Mouse (Mus musculus): ENCODE measurements at regions not wholly inside any gene's neighbourhood (a gene's known extent, or its start where the extent isn't known, plus 50 kb on each side); places are given as distances from the start of the nearest gene placed in this dataset.

DNA sequence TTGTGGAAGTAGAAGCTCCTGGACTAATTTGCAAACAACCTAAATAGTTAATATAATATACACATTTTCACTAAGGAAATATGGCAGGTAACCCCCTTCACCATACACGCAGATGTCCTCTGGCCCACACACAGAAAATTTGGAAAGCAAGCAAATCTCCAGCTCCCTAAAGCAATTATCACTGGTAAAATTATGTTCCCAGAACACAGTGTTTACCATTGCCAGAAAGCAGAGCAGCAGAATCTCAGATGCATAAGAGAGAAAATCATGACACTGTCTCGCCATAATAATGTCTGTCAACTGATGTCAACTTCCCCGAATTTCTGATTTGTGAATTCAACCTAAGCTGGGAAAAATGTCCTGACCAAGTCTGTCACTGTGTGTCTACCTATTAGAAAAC, 999.1 kb downstream of the Gsdmc2 start:
- no peak for TF ChIP-seq CTCF (IDR thresholded peaks at IDR 0.05; ENCODE audit: extremely low read depth, insufficient read depth, insufficient read length, insufficient replicate concordance)
- TF ChIP-seq POLR2A (IDR thresholded peaks at IDR 0.05; ENCODE audit: low read depth, low read length): no peak
- Histone ChIP-seq H3K36me3 (ENCODE audit: control insufficient read depth, insufficient read depth, low read length) (no peaks in the 10 kb centered on the region), H3K4me3 (ENCODE audit: extremely low read depth, insufficient read depth, insufficient read length) (no peak overlapping the region), H3K27ac (ENCODE audit: insufficient read depth, low read length) (no peak overlapping the region), H3K4me1 (ENCODE audit: control insufficient read depth, insufficient read depth, insufficient read length) (no peaks in the 10 kb centered on the region), H3K27me3 (ENCODE audit: control insufficient read depth, insufficient read depth, low read length) (no peaks in the 10 kb centered on the region)
- DNase-seq (ENCODE audit: low read depth in 1 of 2, low spot score in 2 of 2): no peak
- WGBS: 87% methylated on average over 3 of the region's 3 CpGs

DNA sequence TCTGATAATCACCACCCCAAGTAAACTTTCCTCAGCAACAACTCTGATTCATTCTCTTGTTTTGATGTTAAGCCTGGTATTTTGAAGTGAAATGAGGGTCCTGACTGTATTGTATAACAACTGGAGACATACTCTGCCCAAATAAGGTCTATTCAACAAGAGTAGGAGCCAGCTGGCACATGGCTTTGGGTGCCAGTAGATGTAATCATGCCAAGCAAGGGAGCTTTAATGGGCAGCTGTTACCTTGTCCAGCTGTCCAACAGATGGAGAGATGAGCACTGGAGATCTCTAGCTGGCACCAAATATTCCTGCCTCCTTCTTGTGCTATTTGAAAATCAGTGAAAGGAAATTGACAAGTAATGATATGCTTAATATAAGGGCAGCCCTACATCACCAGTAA, 1019.4 kb downstream of the Gsdmc2 start:
- Histone ChIP-seq H3K27ac (ENCODE audit: insufficient read depth, low read length) (no peak overlapping the region; the same call in 1 of the 2 replicates), H3K4me1 (ENCODE audit: control insufficient read depth, insufficient read depth, insufficient read length) (peaks cover 9% of the 10 kb centered on the region), H3K27me3 (ENCODE audit: control insufficient read depth, insufficient read depth, low read length) (no peaks in the 10 kb centered on the region), H3K36me3 (ENCODE audit: control insufficient read depth, insufficient read depth, low read length) (no peaks in the 10 kb centered on the region), H3K4me3 (ENCODE audit: extremely low read depth, insufficient read depth, insufficient read length) (no peak overlapping the region)
- no peak for DNase-seq (ENCODE audit: low read depth in 1 of 2, low spot score in 2 of 2)
- TF ChIP-seq POLR2A (IDR thresholded peaks at IDR 0.05; ENCODE audit: low read depth, low read length): no peak
- TF ChIP-seq CTCF (IDR thresholded peaks at IDR 0.05; ENCODE audit: extremely low read depth, insufficient read depth, insufficient read length, insufficient replicate concordance): no peak

DNA sequence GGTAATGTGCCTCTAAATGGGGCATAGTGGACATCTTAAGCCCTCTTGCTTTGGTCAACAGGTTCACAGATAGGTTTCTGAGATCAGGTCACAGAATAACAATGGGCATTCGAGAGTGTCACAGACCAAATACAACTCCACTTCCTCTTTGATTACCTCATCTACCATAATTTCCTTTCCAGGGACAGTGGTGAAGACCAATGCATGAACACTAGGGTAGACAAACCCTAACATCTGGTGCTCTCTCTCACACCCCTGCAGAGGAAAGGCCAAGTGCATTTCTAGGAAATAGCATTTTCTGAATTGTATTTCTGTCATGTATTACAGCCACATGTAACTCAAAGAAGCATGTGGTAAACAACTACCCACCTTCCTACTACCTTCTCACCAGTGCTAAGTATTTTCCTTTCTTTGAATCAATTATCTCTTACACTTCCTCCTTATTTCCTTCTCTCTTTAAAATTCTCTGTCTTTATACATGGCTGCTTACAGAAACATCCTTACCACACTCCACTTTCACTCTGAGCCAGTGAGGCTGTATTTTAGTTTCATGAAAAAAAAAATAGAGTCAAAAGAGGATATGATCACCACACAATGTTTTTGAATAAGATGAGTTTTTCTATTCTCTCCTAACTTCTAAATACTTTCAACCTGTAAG, 1021.0 kb downstream of the Gsdmc2 start:
- Histone ChIP-seq H3K36me3 (ENCODE audit: control insufficient read depth, insufficient read depth, low read length) (no peaks in the 10 kb centered on the region), H3K27ac (ENCODE audit: insufficient read depth, low read length) (no peak overlapping the region; the same call in 1 of the 2 replicates), H3K4me3 (ENCODE audit: extremely low read depth, insufficient read depth, insufficient read length) (no peak overlapping the region), H3K27me3 (ENCODE audit: control insufficient read depth, insufficient read depth, low read length) (no peaks in the 10 kb centered on the region), H3K4me1 (ENCODE audit: control insufficient read depth, insufficient read depth, insufficient read length) (peaks cover 9% of the 10 kb centered on the region)
- WGBS: 7% methylated on average over 1 of the region's 1 CpGs
- TF ChIP-seq POLR2A (IDR thresholded peaks at IDR 0.05; ENCODE audit: low read depth, low read length) (no peak), CTCF (IDR thresholded peaks at IDR 0.05; ENCODE audit: extremely low read depth, insufficient read depth, insufficient read length, insufficient replicate concordance) (no peak)
- peak in 1 of 2 experiments; percentile 33 for DNase-seq (ENCODE audit: low read depth in 1 of 2, low spot score in 2 of 2)

DNA sequence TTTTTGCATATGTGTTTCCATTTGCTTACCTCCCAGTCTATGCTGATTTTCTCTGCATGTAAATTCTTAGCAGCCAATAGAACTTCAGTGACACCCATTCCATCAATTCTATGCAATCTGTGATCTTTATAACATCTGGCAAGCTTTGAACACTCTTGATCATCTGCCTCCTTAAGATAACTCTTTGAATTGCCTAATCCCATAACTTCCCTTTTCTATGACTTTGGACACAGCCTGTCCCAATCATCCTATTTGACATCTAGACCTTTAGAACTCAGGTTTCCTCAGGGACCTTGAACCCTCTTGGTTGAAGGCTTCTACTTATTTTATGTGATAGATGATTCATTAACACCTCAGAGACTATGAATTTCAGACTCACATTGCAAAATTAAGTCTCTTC, 1022.7 kb downstream of the Gsdmc2 start:
- TF ChIP-seq CTCF (IDR thresholded peaks at IDR 0.05; ENCODE audit: extremely low read depth, insufficient read depth, insufficient read length, insufficient replicate concordance) (no peak), POLR2A (IDR thresholded peaks at IDR 0.05; ENCODE audit: low read depth, low read length) (no peak)
- Histone ChIP-seq H3K4me3 (ENCODE audit: extremely low read depth, insufficient read depth, insufficient read length) (no peak overlapping the region), H3K4me1 (ENCODE audit: control insufficient read depth, insufficient read depth, insufficient read length) (peaks cover 9% of the 10 kb centered on the region)

DNA sequence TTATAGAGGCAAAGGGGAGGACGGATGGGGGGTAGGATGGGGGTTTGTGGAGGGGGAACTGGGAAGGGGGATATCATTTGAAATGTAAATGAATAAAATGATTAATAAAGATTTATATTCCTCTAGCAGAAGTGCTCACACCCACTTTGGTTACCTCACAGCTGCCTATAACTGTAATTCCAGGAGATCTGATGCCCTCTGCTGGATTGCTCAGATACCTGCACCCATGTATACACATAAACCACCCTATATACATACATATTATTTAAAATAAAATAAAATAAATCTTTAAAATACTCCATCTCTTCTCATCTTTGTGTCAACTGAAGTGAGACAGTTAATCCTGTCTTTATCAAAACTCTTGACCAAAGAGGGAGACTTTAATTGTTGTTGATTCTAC, 1031.9 kb downstream of the Gsdmc2 start:
- no peak overlapping the region for H3K4me3 ChIP-seq (ENCODE audit: extremely low read depth, insufficient read depth, insufficient read length)
- no peaks in the 10 kb centered on the region for H3K36me3 ChIP-seq (ENCODE audit: control insufficient read depth, insufficient read depth, low read length)
- no peak for TF ChIP-seq CTCF (IDR thresholded peaks at IDR 0.05; ENCODE audit: extremely low read depth, insufficient read depth, insufficient read length, insufficient replicate concordance)
- no peak for TF ChIP-seq POLR2A (IDR thresholded peaks at IDR 0.05; ENCODE audit: low read depth, low read length)
- peaks cover 7% of the 10 kb centered on the region for H3K4me1 ChIP-seq (ENCODE audit: control insufficient read depth, insufficient read depth, insufficient read length)
- no peak for DNase-seq (ENCODE audit: low read depth in 1 of 2, low spot score in 2 of 2)
- no peaks in the 10 kb centered on the region for H3K27me3 ChIP-seq (ENCODE audit: control insufficient read depth, insufficient read depth, low read length)
- H3K27ac ChIP-seq (ENCODE audit: insufficient read depth, low read length): no peak overlapping the region
- WGBS: 96% methylated on average over 1 of the region's 1 CpGs

More for the DNA sequence above, 1022.7 kb downstream of the Gsdmc2 start:
- no peaks in the 10 kb centered on the region for H3K27me3 ChIP-seq (ENCODE audit: control insufficient read depth, insufficient read depth, low read length)
- no peak for DNase-seq (ENCODE audit: low read depth in 1 of 2, low spot score in 2 of 2)
- no peak overlapping the region for H3K27ac ChIP-seq (ENCODE audit: insufficient read depth, low read length)
- no peaks in the 10 kb centered on the region for H3K36me3 ChIP-seq (ENCODE audit: control insufficient read depth, insufficient read depth, low read length)

DNA sequence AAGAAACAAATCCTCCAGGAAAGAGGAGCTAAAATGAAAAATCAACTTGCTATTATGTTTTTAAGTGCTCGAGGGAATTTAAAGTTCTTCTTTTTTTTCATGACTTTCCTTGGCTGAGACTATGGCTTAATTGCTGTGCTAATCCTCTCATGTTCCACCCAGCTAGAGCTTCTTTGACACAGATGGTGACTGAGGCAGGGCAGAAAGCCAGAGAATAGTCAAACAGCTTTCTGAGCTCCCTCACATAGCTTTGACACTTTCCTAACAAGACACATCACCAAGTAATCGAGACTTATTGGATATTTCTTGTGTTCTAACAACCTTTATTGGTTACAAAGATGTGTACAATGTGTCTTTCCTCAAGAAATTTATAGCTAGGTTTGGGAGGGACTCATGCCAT, 1033.0 kb downstream of the Gsdmc2 start:
- TF ChIP-seq POLR2A (IDR thresholded peaks at IDR 0.05; ENCODE audit: low read depth, low read length): no peak
- no peak for TF ChIP-seq CTCF (IDR thresholded peaks at IDR 0.05; ENCODE audit: extremely low read depth, insufficient read depth, insufficient read length, insufficient replicate concordance)
- Histone ChIP-seq H3K36me3 (ENCODE audit: control insufficient read depth, insufficient read depth, low read length) (no peaks in the 10 kb centered on the region), H3K27me3 (ENCODE audit: control insufficient read depth, insufficient read depth, low read length) (no peaks in the 10 kb centered on the region), H3K27ac (ENCODE audit: insufficient read depth, low read length) (no peak overlapping the region), H3K4me1 (ENCODE audit: control insufficient read depth, insufficient read depth, insufficient read length) (peaks cover 12% of the 10 kb centered on the region), H3K4me3 (ENCODE audit: extremely low read depth, insufficient read depth, insufficient read length) (no peak overlapping the region)
- 82% methylated on average over 2 of the region's 2 CpGs for WGBS
- DNase-seq (ENCODE audit: low read depth in 1 of 2, low spot score in 2 of 2): no peak

DNA sequence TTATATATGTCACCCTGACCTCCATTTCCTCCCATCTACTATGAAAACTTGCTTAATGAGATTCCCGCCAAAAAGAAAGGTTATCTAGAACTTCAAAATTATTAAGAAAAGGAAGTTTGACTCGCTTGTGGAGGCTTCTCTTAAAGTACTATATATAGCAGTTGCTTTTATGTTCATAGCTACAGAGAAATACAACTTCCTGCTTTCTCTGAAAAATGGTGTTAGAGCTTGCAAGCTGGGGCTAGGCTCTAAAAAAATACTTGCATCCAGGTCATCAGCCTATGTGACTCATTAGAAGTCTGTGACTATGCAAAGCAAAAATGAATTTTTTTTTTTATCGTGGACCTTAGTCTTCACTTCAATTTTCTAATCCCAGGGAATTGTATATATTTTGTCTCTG, 1035.7 kb downstream of the Gsdmc2 start:
- Histone ChIP-seq H3K4me3 (ENCODE audit: extremely low read depth, insufficient read depth, insufficient read length) (no peak overlapping the region), H3K27me3 (ENCODE audit: control insufficient read depth, insufficient read depth, low read length) (no peaks in the 10 kb centered on the region), H3K36me3 (ENCODE audit: control insufficient read depth, insufficient read depth, low read length) (no peaks in the 10 kb centered on the region), H3K4me1 (ENCODE audit: control insufficient read depth, insufficient read depth, insufficient read length) (peaks cover 12% of the 10 kb centered on the region), H3K27ac (ENCODE audit: insufficient read depth, low read length) (no peak overlapping the region)
- TF ChIP-seq POLR2A (IDR thresholded peaks at IDR 0.05; ENCODE audit: low read depth, low read length): no peak
- 14% methylated on average over 3 of the region's 3 CpGs for WGBS
- DNase-seq (ENCODE audit: low read depth in 1 of 2, low spot score in 2 of 2): no peak

Measured in spleen, adult 2 months (tissue).